Mouse (Mus musculus) heart, adult 2 months (tissue): ENCODE data around the gene 1190005I06Rik. TPM values are rescaled to one million over a fixed set of nuclear protein-coding genes. Genes with fewer than 3 reads are reported as not detected.

Source experiments
- DNase-seq, 2 experiments: peaks; one replicate each; pipeline ENCODE4 v3.0.0; 2021
- H3K27ac ChIP-seq: fragments of 200-600 bp; 2 replicates; pipeline ENCODE4 v1.8.1; 2022
- H3K27me3 ChIP-seq: fragments of 200-500 bp; 2 replicates; pipeline ENCODE4 v1.6.1; 2012; ENCODE audit warnings: mild to moderate bottlenecking, low read length, inconsistent platforms, mixed read lengths; ENCODE audit not compliant: control insufficient read depth, insufficient read depth
- H3K36me3 ChIP-seq: fragments of 200-500 bp; 2 replicates; pipeline ENCODE4 v1.6.1; 2012; ENCODE audit warnings: low read length, inconsistent platforms; ENCODE audit not compliant: control insufficient read depth, insufficient read depth
- H3K4me1 ChIP-seq: fragments of 200-500 bp; 2 replicates; pipeline ENCODE4 v1.6.1; 2011; ENCODE audit warnings: low read length; ENCODE audit not compliant: control insufficient read depth, insufficient read depth
- H3K4me3 ChIP-seq: fragments of 200-600 bp; 2 replicates; pipeline ENCODE4 v1.8.1; 2022
- H3K79me2 ChIP-seq: fragments of 200-500 bp; replicated peaks from 2 replicates; pipeline ENCODE4 v1.6.1; 2012; ENCODE audit warnings: mild to moderate bottlenecking, inconsistent platforms, low read length, moderate library complexity, mixed read lengths; ENCODE audit not compliant: control insufficient read depth, insufficient read depth
- H3K9ac ChIP-seq: fragments of 200-500 bp; 2 replicates; pipeline ENCODE4 v1.6.1; 2012; ENCODE audit warnings: low read depth, mild to moderate bottlenecking, control low read depth, inconsistent platforms, low read length, mixed read lengths
- CTCF ChIP-seq: fragments of 200-600 bp; IDR thresholded peaks from 2 replicates; pipeline ENCODE4 v1.8.1; 2022; ENCODE audit warnings: antibody characterized with exemption, mild to moderate bottlenecking, moderate library complexity
- EP300 ChIP-seq: fragments of 200-500 bp; IDR thresholded peaks from 2 replicates; pipeline ENCODE4 v1.6.1; 2011; ENCODE audit warnings: low read depth, low read length, control low read depth; ENCODE audit not compliant: insufficient read depth
- POLR2A ChIP-seq: fragments of 200-500 bp; IDR thresholded peaks from 2 replicates; pipeline ENCODE4 v1.6.1; 2011; ENCODE audit warnings: mild to moderate bottlenecking, low read depth, low read length, control low read depth; ENCODE audit not compliant: insufficient read depth
- WGBS: fragments of 180-500 bp; shearing (Covaris S2); methylation state at CpG from one replicate; pipeline ENCODE4 v1.1.7; 2018; 5-methylcytosine and 5-hydroxymethylcytosine counted together
- intact Hi-C: fragments of 180-260 bp; cut with DNase I; formaldehyde crosslinking; loops from one replicate; pipeline ENCODE4 v1.15.1; 2025
- long read RNA-seq: library from polyadenylated mRNA; stranded (forward); transcript quantifications from one replicate; pipeline ENCODE4 v2.0.0, GENCODE M21; 2021
- polyA plus RNA-seq: library from polyadenylated mRNA; depleted of rRNA; stranded (reverse); fragments of >200 nt; gene quantifications from 2 replicates; pipeline ENCODE4 v1.2.3, GENCODE M21; 2012; rRNA removed
- total RNA-seq, 2 experiments: library from RNA; stranded (reverse); gene quantifications; 2 replicates each; pipeline ENCODE4 v1.2.3; 2021

1190005I06Rik gene
- total RNA-seq (1 to 10 TPM; 3.9 to 5.3 TPM), polyA plus RNA-seq (3.0 and 6.0 TPM in 2 replicates)
- long read RNA-seq, partial matches to known transcripts: 0 of 4 reads
- long read RNA-seq, other reads (novel, unspliced or antisense): 1 of 4 reads

DNA sequence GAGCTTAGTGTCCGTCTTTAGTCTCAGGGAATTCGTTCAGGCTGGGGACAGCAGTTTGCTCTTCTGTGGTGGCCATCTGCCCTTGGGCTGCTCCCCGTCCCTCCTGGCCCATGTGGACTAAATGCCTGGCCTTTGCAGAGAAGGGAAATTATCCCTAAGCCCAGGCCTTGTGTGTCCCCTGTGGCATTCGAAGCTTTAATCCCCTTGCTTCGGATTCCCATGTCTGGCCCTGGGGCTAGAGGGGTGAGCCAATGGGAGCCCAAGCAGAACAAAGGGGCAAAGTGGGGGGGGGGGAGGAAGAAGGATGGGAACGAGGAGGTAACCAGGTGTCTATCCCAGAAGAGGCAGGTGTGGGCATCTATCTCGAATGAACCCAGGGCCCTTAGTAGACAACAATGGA is at the start of gene 1190005I06Rik:
Gene 1190005I06Rik, minus strand, starts transcription at position 101 of the 400 bp plus-strand sequence.
- WGBS: 73% methylated on average over 7 of the region's 7 CpGs
- no peak for DNase-seq
- Histone ChIP-seq H3K9ac (no peak within 1 kb of the TSS), H3K27ac (no peak within 1 kb of the TSS), H3K27me3 (no peaks in the 10 kb centered on the region), H3K79me2 (no peaks in the 10 kb centered on the region), H3K4me3 (no peak within 1 kb of the TSS), H3K36me3 (no peaks in the 10 kb centered on the region), H3K4me1 (no peaks in the 10 kb centered on the region)
- TF ChIP-seq CTCF (no peak), POLR2A (no peak), EP300 (no peak)
- intact Hi-C loops: no loop called here

DNA sequence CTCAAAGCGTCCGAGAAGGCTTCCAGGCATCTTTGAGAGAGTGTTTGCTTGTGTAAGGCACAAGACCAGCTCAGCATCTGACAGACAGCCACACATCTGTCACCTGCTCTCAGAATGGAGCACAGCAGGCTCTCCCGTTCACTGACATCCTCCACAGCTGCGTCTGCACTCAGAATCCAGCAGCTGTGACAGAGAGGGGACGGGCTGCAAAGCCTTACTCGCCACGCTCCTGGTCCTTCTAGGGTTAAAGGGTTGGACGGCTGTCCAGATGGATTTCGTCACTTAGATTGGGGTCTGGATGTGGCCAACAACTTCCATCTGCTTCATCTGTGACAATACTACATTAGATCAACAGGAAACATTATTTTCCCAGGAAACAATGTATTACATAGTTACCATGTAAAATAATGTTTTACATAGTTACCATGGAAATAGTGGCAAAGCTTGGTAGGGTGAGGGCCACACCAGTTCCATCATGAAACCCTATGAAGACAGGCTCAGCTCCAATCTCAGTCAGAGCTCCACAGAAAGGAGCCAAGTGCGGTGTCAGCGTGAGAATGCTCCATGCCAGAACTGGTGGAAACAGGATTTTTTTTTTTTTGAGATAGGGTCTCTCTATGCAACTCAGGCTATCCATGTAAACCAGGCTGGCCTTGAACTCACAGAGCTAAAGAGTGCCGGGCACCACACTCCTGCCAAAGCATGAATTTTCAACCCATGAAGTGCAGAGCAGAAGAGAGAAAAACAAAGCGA is 49.1 kb upstream of the 1190005I06Rik start:
- Histone ChIP-seq H3K79me2 (no peaks in the 10 kb centered on the region), H3K9ac (peak overlapping the region; percentile 22; the same call in 1 of the 2 replicates), H3K4me3 (no peak overlapping the region), H3K36me3 (no peaks in the 10 kb centered on the region), H3K4me1 (peaks cover 17% of the 10 kb centered on the region), H3K27ac (peak overlapping the region; percentile 39), H3K27me3 (no peaks in the 10 kb centered on the region)
- 21% methylated on average over 13 of the region's 13 CpGs for WGBS
- intact Hi-C loops: loop anchor here (5.0 kb wide), 2 partner anchors 41 to 56 kb away; partner anchors contain the start of gene Irf8
- TF ChIP-seq EP300: 0 out of 2 replicates have a peak, but pooled peaks have one; percentile 9
- no peak for TF ChIP-seq POLR2A
- no peak for TF ChIP-seq CTCF
- peak; percentile 51 to 57 for DNase-seq

DNA sequence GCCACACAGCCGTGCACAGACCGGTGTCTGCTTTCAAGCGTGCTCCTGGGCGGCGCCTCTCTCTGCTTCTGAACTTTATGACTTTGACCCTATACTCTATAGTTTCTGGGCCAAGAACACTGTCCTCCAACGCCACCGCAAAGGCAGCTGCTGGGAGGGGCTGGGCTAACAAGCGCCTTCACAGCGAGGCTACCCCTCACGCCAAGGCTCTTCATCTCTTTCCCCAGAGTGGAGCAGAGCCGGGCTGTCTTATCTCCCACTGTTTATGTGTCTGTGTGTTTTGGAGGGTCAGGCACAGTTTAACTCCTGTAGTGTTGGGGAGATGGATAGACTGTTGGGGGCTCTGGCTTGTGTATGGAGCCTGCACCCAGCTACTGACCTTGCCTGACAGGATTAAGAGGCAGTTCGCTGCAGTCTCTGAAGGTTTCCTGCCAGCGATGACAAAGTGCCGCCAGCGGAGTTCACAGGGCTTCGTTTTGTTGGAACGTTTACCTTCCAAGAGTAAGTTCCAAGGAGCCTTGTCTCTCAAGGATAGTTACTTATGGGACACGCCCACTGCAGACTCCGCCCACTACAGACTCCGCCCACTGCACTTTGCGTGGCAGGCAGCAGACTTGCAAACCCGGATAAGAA is 46.5 kb upstream of the 1190005I06Rik start:
- H3K36me3 ChIP-seq: no peaks in the 10 kb centered on the region
- H3K79me2 ChIP-seq: no peaks in the 10 kb centered on the region
- no peak overlapping the region for H3K4me3 ChIP-seq
- peaks cover 10% of the 10 kb centered on the region for H3K4me1 ChIP-seq
- no peak overlapping the region for H3K27ac ChIP-seq
- H3K27me3 ChIP-seq: no peaks in the 10 kb centered on the region
- intact Hi-C loops: no loop called here
- no peak for TF ChIP-seq EP300
- no peak for TF ChIP-seq POLR2A
- no peak for TF ChIP-seq CTCF
- 38% methylated on average over 22 of the region's 22 CpGs for WGBS
- H3K9ac ChIP-seq: no peak overlapping the region
- no peak for DNase-seq

DNA sequence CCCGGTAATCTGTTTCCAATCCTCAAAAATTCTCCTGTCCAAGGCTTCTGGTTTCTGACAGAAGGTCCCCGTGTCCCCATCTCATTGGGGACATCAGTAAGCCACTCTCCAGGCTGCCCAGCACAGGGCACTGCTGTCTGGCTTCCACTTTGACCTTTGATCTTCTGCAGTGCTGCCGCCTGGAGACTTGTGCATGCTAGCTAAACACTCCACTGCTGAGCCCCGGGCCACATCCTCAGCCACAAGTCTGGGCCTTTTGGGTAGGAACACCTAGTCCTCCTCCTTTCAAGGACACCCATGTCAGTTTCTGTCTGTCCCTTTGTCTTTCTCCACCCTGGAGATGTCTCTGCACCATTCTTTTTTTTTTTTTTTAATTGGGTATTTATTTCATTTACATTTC is 45.5 kb upstream of the 1190005I06Rik start:
- no peak overlapping the region for H3K9ac ChIP-seq
- no peak for DNase-seq
- H3K4me3 ChIP-seq: no peak overlapping the region
- peaks cover 10% of the 10 kb centered on the region for H3K4me1 ChIP-seq
- no peaks in the 10 kb centered on the region for H3K79me2 ChIP-seq
- intact Hi-C loops: no loop called here
- no peak overlapping the region for H3K27ac ChIP-seq
- TF ChIP-seq POLR2A (no peak), EP300 (no peak), CTCF (no peak)
- no peaks in the 10 kb centered on the region for H3K27me3 ChIP-seq
- 95% methylated on average over 4 of the region's 4 CpGs for WGBS
- H3K36me3 ChIP-seq: no peaks in the 10 kb centered on the region

DNA sequence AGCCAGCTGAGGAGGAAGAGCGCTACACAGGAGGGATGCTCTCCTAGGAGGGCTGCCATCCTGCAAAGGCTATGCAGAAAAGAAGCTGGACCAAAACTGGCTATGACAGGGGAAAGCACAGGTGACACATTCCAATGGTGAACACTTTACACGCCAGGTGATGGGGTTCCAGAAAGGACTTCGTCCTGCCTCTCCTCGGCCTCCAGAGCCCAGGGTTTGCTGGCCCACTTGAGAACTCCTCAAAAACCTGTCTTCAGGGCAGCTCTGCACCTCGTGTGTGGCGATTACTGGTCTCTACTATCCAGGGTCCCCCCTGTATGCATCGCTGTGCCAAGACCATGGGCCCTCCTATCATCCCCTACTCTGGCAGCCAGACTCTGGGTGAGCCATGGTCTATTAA is 41.1 kb upstream of the 1190005I06Rik start:
- Histone ChIP-seq H3K27ac (no peak overlapping the region), H3K36me3 (no peaks in the 10 kb centered on the region), H3K9ac (no peak overlapping the region), H3K4me3 (no peak overlapping the region), H3K79me2 (no peaks in the 10 kb centered on the region), H3K27me3 (no peaks in the 10 kb centered on the region), H3K4me1 (no peaks in the 10 kb centered on the region; the same call in 1 of the 2 replicates)
- DNase-seq: no peak
- intact Hi-C loops: no loop called here
- WGBS: 92% methylated on average over 7 of the region's 7 CpGs
- TF ChIP-seq CTCF (no peak), POLR2A (no peak), EP300 (no peak)

DNA sequence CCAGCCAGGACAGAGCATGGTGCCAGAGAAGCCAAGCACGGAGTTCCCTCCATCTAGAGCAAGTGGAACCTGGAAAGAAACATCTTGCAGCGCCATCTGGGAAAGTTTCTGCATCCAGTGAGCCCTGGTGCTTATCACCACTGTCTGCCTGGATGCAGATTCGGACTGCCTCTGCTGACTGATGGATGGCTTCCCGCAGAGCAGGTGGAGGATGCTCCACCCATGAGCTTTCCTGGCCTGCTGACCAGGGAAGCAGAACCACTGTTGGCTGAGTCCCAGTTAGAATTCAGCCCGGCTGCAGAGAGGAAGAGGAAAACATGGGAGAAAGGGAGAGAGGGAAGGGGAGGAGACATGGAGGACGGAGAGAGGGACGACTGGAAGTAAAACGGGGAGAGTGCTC is 40.4 kb upstream of the 1190005I06Rik start:
- Histone ChIP-seq H3K9ac (no peak overlapping the region), H3K79me2 (no peaks in the 10 kb centered on the region), H3K4me3 (no peak overlapping the region), H3K4me1 (peaks cover 1% of the 10 kb centered on the region; the same call in 1 of the 2 replicates), H3K27ac (no peak overlapping the region), H3K27me3 (no peaks in the 10 kb centered on the region), H3K36me3 (no peaks in the 10 kb centered on the region)
- TF ChIP-seq CTCF (no peak), EP300 (no peak), POLR2A (no peak)
- peak; percentile 68 to 76 for DNase-seq
- intact Hi-C loops: no loop called here
- WGBS: 40% methylated on average over 8 of the region's 8 CpGs
